21 mouse cellular contexts compared by ENCODE assay signal in genomic region chr13:30031684-30032335, GRCm38 (mm10). TPM values are rescaled to one million over a fixed set of nuclear protein-coding genes. Genes with fewer than 3 reads are reported as not detected.
DNase-seq lines count a peak whose midpoint lies in the region; ATAC-seq and TF ChIP-seq lines count a peak whose summit lies in the region.
"Had no signal": no experiment of that assay in that cellular context is flagged by ENCODE, and none has a peak within 500 bp of the region (broad histone marks: within the 10 kb centered on the region; RNA-seq: fewer than 3 reads in every experiment).

No protein-coding gene starts in this region.

- H3K27me3 ChIP-seq in liver, adult 2 months (ENCODE audit: control insufficient read depth, insufficient read depth, low read length): no peaks in the 10 kb centered on the region
- no peaks in the 10 kb centered on the region for H3K27me3 ChIP-seq in liver, embryonic 12.5 days (replicated peaks)
- H3K27me3 ChIP-seq: forebrain, embryonic 12.5 days; heart, embryonic 12.5 days; hindbrain, embryonic 13.5 days; liver, embryonic 15.5 days had no signal

- TF ChIP-seq CTCF in liver, adult 2 months (IDR thresholded peaks at IDR 0.05; ENCODE audit: low read depth, low read length): no peak

- TF ChIP-seq POLR2A in liver, adult 2 months (IDR thresholded peaks at IDR 0.05; ENCODE audit: extremely low read depth, insufficient read depth, low read length): no peak

- no peaks in the 10 kb centered on the region for H3K36me3 ChIP-seq in liver, adult 2 months (ENCODE audit: control insufficient read depth, insufficient read depth, low read length)
- H3K36me3 ChIP-seq in liver, embryonic 12.5 days: no peaks in the 10 kb centered on the region
- H3K36me3 ChIP-seq: forebrain, embryonic 12.5 days; heart, embryonic 12.5 days; hindbrain, embryonic 13.5 days; liver, embryonic 15.5 days had no signal

- H3K4me1 ChIP-seq in liver, adult 2 months (ENCODE audit: control insufficient read depth, insufficient read depth, low read length): 0 out of 2 replicates have a peak, but pooled peaks cover 3% of the 10 kb centered on the region
- no peaks in the 10 kb centered on the region for H3K4me1 ChIP-seq in liver, embryonic 12.5 days
- H3K4me1 ChIP-seq: forebrain, embryonic 12.5 days; heart, embryonic 12.5 days; hindbrain, embryonic 13.5 days; liver, embryonic 15.5 days had no signal

- WGBS in liver, adult 2 months: 74% methylated on average over 13 of the region's 13 CpGs
- WGBS in liver, embryonic 12.5 days (ENCODE audit: insufficient replicate concordance): 64% methylated on average over 13 of the region's 13 CpGs
- WGBS in large intestine, adult 2 months: 24% methylated on average over 13 of the region's 13 CpGs

- no peak overlapping the region for H3K4me2 ChIP-seq in liver, embryonic 12.5 days
- H3K4me2 ChIP-seq: forebrain, embryonic 12.5 days; heart, embryonic 12.5 days; hindbrain, embryonic 13.5 days; liver, embryonic 15.5 days had no signal

- DNase-seq in cerebellum, postnatal 14 days: peak; percentile 51 to 52
- DNase-seq in cerebellum, adult 11-12 months: no peak
- DNase-seq in liver, adult 2 months (ENCODE audit: extremely low read depth, low read depth, low spot score): peak; percentile 12
- DNase-seq in adrenal gland, postnatal 36 days: peak; percentile 20 to 48
- DNase-seq in large intestine, adult 2 months (ENCODE audit: low read depth, low spot score): peak; percentile 85
- no peak for DNase-seq in right cerebral cortex, postnatal 4 days
- DNase-seq in thymus, postnatal 25 days: no peak
- DNase-seq: cerebellum, adult 9-10 months; gastrocnemius, postnatal 36 days; kidney, postnatal 25 days; lung, postnatal 4 days; midbrain, embryonic 14.5 days; retina, postnatal 1 day; right cerebral cortex, postnatal 25 days; thymus, adult 18-20 months had no signal

- no peaks in the 10 kb centered on the region for H3K79me2 ChIP-seq in liver, adult 2 months (ENCODE audit: control insufficient read depth, insufficient read depth, low read length)

- H3K9ac ChIP-seq in liver, adult 2 months (ENCODE audit: low read depth, low read length): no peak overlapping the region
- no peak overlapping the region for H3K9ac ChIP-seq in liver, embryonic 12.5 days
- H3K9ac ChIP-seq: forebrain, embryonic 12.5 days; heart, embryonic 12.5 days; hindbrain, embryonic 13.5 days; liver, embryonic 15.5 days had no signal

- ATAC-seq in liver, embryonic 12.5 days: no peak
- ATAC-seq: inflammation-experienced regulatory T-cells, adult 6 months had no signal

- H3K27ac ChIP-seq in liver, adult 2 months (replicated peaks; ENCODE audit: insufficient read depth, low read depth, low read length): no peak overlapping the region
- no peak overlapping the region for H3K27ac ChIP-seq in liver, embryonic 12.5 days
- H3K27ac ChIP-seq: forebrain, embryonic 12.5 days; hindbrain, embryonic 13.5 days; liver, embryonic 15.5 days had no signal

- H3K9me3 ChIP-seq in liver, embryonic 12.5 days (replicated peaks): no peaks in the 10 kb centered on the region
- H3K9me3 ChIP-seq: forebrain, embryonic 12.5 days; heart, embryonic 12.5 days; hindbrain, embryonic 13.5 days; liver, embryonic 15.5 days had no signal

- no peak overlapping the region for H3K4me3 ChIP-seq in liver, adult 2 months (ENCODE audit: insufficient read depth, low read depth, low read length)
- H3K4me3 ChIP-seq in liver, embryonic 12.5 days: no peak overlapping the region
- H3K4me3 ChIP-seq: forebrain, embryonic 12.5 days; heart, embryonic 12.5 days; hindbrain, embryonic 13.5 days; liver, embryonic 15.5 days had no signal

RNA-seq across cellular contexts. Expression of gene E2f3, which starts 45.9 kb away (rescaled TPM):
- 1.7 TPM in 2 replicates for total RNA-seq in liver, adult 2 months (2014; rRNA removed)
- polyA plus RNA-seq in liver, adult 2 months (2012; rRNA removed): 1.9 TPM in 2 replicates
- polyA plus RNA-seq in liver, embryonic 12.5 days (2016; fragmentation: Nextera tagmentation; extraction: Ambion mirVana): 8.6 and 9.7 TPM in 2 replicates
- total RNA-seq in adrenal gland, postnatal 36 days (2021): 10 to 100 TPM; 10.9 to 12.4 TPM
- polyA plus RNA-seq in large intestine, adult 2 months (2012; rRNA removed): 5.3 and 7.2 TPM in 2 replicates

Comparison
In these comparisons a context has a peak if more than half of its experiments do, and no peak if none do; other contexts are left out.
1. DNase-seq: peak in cerebellum, postnatal 14 days (2 of 2), liver, adult 2 months (single experiment), adrenal gland, postnatal 36 days (2 of 2) and large intestine, adult 2 months (single experiment); none in cerebellum, adult 11-12 months (single experiment), right cerebral cortex, postnatal 4 days (single experiment) and thymus, postnatal 25 days (single experiment).